Mouse (Mus musculus): Measurements from ENCODE around the gene Lsg1.

DNA sequence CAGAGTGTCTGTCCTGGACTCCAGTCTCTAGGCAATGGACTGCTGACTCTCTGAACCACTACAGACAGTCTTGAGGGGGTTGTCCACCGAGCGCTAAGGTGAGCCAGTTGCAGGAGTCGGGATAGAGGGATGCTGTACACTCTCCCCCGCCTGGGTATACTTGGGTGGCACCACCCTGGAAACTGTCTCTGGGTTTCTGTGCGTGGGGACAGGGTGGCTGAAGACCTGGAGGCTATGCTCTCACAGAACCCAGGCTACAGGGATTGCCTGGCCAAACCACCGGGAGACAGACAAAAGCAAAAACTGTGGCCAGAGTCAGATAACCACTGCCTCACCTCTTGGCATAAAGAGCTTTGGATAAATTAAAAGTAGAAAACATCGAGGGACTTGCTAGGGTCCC, 37.9 kb downstream of the Lsg1 start:
- no peak for TF ChIP-seq CTCF (IDR thresholded peaks at IDR 0.05; ENCODE audit: borderline replicate concordance, insufficient read depth, low read depth, low read length)
- TF ChIP-seq POLR2A (IDR thresholded peaks at IDR 0.05; ENCODE audit: borderline replicate concordance, insufficient read depth, low read length), result no peak
